Mouse (Mus musculus) common myeloid progenitor, adult 5-6 weeks (primary cell): ENCODE data around the gene Stoml2. TPM values are rescaled to one million over a fixed set of nuclear protein-coding genes. Genes with fewer than 3 reads are reported as not detected.

ENCODE experiments used
- ATAC-seq: replicated peaks from 2 replicates; pipeline ENCODE4 v1.8.0; 2016; ENCODE audit warnings: low read depth, mild to moderate bottlenecking, moderate TSS enrichment, inconsistent platforms; ENCODE audit not compliant: poor library complexity, severe bottlenecking
- total RNA-seq: library from RNA; stranded (forward); fragments of 200-1000, 187-1606 nt; gene quantifications from 2 replicates; pipeline ENCODE4 v1.2.3, GENCODE M21; 2017

Stoml2 gene
- total RNA-seq = 94.0 and 136 TPM in 2 replicates

DNA sequence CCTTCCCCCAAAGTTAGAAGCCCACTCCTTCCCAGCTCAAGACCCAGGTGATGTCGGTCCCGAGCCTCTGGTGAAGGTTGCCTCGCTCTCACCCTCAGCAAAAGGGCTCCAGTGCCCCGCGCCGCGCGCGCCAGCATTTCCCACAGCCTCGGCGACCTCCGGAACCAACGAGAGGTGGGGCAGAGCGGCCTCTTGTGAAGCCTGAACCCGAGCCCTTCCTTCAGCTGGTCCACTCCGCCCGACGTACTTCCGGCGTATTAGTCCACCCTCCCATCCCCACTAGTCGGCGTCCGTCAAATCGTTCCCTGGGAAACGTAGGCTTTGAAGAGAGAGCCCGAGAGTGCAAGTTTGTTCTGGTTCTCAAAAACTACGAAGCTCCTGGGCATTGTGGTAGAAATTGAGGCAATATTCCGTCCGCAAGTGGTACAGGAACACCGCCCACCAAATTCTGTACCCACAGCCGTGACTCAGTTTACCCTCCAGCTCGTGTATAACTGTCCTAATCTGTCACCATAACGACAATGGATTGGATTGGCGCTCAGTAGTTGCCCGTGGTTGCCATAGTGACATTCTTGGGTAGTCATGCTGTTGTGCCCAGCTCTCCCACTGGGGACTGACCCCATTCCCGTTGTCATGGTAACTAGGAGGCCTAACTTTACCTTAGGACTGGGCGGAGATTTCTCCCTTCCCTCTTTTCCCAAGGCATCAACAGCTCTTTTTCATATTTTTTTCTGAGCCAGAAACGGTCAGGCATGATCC, at the start of gene Stoml2:
Stoml2 (minus strand) TSS at position 474 of the 759 bp plus-strand sequence.
- peak; percentile 96 for ATAC-seq

DNA sequence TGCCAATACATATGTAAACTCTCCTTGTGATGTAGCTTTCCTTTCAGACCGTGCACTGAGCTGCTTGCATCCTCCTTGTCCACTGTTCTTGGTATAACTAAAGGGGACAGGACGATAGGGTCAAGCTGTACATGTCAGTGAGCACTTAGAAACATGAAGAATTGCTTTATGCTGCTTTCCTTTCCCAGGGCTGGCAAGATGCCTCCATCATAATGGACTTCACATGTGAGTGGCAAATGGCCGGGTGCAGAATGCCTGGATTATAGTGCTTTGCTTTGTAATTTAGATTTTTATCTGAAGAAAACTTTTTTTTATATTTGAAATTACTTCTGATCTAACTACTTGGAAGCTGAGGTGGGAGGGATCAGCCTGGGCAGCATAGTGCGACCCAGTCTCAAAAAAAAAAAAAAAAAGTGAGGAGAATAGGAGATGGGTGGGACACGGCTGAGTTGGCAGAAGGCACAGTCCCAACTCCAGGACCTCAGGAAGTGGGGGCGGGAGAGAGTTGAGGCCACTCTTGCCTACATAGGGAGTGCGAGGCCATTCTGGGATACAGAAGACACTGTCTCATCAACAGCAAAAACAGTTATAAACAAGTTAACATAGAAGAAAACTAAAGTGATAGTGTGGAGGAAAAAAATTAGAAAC, 46.7 kb upstream of the Stoml2 start:
- no peak for ATAC-seq

DNA sequence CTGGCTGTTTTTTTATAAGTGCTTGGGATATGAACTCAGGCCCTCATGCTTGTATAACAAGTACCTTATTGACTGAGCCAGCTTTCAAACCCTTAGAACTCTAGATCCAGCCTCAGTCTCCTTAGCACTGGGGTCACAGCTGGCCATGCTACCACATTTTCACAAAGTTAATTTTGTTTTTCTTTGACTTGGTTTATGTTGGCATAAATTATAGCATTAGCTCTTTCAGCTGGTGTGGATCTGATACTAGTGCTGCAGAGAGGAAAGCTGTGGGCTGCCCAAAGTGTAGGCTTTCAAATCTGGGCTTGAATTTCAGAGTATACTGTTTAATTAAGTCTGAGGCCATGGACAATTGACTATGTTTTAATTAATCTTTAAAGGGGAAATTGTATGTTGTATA, 43.4 kb upstream of the Stoml2 start:
- no peak for ATAC-seq

GRCm38 (mm10) chr4:43065471-43065870, 34.0 kb upstream of the Stoml2 start:
- ATAC-seq = no peak

DNA sequence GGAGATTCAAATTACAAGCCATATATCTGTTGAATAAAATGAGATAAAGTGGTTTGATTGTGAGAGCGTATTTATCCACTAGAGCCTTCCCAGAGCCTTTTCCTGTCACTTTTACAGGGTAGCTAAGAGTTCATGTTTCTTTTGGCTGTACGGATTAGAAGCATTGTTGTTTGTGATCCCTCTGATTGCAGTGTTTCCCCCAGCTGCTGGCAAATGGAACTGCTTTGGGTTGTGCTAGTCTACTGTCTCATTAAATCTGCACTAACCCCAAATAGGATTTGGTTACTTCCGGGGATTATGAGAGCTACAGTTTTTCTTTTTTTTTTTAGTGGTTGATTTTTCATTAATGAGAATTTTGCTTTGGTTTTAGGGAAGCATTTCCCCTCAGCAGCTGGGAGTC, 28.8 kb upstream of the Stoml2 start:
- ATAC-seq = no peak

- no peak for ATAC-seq
Observed at GRCm38 (mm10) chr4:43059697-43060096, 28.2 kb upstream of the Stoml2 start.

DNA sequence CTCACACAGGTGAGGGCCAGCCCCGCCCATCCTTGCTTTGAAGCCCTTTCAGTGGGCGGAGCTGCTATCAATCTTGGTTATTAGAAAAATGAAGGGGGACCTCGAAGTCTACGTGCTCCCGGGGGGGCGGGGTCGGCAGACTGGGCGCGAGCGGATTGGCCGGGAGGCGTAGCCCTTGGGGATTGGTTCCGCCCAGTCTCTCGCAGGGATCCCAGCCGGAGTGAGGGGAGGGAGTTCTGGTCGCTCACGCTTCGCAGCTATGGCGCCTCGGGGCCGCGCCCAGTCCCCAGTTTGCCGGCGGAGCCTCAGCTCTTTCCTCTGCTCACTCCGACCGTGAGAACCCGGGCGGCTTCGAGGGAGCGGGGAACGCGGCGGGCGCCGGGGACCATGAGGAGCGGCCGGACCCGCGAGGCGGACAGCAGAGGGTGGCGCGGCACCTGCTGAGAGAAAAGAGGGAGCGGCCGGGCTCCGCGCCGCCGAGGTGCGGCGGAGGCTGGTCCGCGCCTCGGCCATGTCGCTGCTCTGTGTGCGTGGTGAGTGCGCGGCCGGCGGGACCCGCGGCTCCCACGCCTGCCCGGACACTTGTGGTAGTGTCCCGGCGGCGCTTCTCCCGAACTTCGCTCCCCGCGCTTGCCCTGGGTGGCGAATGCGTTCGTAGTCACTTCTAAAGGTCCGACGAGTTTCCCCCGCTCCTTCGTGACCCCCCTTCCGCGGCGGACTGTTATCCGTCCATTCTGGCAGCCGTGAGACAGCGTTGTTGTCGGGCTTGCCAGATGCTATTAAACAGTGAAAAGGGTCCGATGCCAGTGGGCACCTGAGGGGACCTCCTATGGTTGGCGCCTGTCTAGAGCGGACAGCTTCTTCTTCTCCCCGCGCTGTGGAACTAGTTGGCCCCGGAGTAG, 27.5 kb upstream of the Stoml2 start, which contains the start of gene Unc13b:
Unc13b (plus strand) TSS at position 201 of the 902 bp plus-strand sequence.
- peak; percentile 99 for ATAC-seq

GRCm38 (mm10) chr4:43058392-43058752, 26.9 kb upstream of the Stoml2 start:
- ATAC-seq = no peak

DNA sequence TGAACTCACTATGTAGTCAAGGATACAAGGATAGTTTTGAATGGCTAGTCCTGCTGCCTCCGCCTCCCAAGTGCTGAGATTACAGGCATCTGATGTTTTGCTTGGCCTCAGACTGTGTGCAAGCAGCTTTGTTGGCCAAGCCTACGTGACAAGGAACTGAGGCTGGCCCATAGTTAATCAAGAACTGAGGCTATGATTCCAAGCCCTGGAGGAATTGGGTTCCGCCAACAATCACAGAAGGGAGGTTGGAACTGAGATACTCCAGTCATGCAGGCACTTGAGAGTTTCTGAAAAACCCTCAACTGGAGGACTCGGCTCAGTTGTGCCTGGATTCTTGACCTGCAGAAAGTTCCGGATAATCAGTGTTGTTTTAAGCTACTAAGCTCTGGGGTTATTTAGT, 26.1 kb upstream of the Stoml2 start:
- ATAC-seq = no peak

DNA sequence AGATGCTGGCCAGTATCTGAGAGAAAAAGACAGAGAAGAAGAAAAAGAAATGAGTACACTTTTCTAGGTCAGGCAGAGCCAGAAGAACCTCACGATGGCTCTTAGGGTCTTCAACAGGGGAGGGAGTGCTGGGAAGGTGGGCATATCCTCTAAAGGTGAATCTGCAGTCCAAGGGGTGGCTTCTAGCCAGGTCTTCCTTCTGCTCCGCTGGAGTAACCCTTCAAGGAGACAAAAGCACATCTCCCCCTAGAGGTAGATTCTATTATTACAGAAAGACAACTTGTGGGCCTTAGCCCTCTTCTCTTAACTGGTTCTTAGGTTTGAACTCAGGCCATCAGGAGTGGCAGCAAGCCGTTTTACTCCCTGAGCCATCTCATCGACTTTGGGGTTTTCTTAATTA, 21.1 kb upstream of the Stoml2 start:
- peak; percentile 83 for ATAC-seq

DNA sequence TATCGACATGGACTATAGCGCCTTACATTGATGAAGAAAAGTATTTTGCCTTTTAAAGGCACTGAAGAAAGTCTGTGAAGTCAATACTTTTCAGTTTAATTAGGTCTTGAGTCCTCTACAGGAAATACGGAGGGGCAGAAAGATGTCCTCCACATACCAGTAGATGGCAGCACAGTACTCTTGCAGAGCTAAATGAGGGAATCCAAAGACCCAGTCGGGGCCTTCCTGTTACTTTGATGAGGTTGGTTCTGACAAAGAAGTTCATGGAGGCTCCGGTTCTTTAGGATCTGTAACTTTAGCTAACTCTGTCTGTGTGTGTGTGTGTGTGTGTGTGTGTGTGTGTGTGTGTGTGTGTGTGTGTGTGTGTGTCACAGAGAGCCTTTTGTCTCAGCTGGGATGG, 15.7 kb upstream of the Stoml2 start:
- peak; percentile 46 for ATAC-seq

GRCm38 (mm10) chr4:43046607-43047006, 15.1 kb upstream of the Stoml2 start:
- ATAC-seq = no peak

DNA sequence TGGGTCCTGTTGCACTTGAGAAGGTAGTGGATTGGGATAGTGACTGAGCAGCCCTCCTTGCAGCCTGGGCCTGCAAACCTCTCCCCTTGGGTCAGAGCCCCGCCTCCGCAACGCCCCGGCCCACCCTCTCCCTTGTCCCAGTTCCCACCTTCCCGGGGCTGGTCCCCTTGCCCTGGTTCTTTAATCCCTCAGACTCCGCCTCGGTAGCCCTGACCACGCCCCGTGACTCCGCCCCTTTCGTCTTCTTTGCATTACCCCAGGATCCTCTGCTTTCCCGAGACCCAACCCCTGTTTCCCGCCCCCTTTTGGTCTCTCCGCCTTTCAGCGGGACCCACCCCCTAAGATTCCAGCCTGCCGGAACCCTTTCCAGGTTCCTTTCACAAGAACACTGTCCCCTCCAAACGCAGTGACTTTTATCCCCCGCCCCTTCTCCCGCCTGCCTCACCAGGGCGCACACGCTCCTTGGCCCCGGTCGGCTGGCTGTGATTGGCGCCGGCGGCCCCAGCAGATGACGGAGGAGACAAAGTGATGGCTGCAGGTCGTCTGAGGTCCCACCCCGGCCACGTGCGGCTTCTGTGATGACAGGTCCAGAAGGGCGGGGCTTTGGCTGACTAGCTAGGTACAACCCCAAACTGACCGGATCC, 14.3 kb upstream of the Stoml2 start, which contains the start of gene Fam214b:
Fam214b (minus strand) TSS at position 562 of the 644 bp plus-strand sequence.
- ATAC-seq = peak; percentile 77

DNA sequence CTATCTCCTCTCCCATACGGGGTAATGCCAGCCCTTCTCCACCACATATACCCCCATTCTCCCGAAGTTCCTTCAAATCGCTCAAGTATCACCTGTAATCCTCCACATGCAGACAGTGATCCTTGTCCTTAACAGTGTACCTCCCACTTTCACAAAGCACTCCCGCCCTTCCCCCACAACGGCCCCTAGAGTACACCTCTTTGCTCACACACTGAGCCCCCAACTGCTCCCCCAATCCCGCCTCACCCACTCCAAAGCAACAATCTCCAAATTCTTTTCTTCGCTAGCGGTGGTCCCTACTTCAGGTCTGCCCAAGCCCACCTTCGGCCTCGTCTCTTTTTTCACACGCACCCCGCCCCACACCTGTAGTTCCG, 13.8 kb upstream of the Stoml2 start:
- ATAC-seq = no peak

DNA sequence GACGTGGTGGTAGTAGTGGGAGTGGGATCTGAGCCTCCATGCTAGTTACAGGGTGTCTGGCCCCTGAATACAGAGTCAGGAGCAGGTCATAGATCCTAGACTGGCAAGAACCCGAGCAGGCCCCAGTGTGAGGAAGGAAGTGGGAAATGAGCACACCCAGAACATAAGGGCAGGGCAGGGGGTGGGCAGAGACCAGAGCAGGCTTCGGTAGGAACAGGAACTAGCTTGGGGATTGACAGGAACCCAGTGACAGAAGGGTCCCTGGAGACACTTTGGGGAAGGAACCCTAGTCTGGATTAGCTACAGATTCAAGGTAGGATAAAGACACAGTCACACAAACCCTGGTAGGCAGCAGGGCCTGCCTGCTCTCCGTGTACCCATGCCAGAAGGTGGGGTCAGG, 13.2 kb upstream of the Stoml2 start:
- peak; percentile 34 for ATAC-seq

DNA sequence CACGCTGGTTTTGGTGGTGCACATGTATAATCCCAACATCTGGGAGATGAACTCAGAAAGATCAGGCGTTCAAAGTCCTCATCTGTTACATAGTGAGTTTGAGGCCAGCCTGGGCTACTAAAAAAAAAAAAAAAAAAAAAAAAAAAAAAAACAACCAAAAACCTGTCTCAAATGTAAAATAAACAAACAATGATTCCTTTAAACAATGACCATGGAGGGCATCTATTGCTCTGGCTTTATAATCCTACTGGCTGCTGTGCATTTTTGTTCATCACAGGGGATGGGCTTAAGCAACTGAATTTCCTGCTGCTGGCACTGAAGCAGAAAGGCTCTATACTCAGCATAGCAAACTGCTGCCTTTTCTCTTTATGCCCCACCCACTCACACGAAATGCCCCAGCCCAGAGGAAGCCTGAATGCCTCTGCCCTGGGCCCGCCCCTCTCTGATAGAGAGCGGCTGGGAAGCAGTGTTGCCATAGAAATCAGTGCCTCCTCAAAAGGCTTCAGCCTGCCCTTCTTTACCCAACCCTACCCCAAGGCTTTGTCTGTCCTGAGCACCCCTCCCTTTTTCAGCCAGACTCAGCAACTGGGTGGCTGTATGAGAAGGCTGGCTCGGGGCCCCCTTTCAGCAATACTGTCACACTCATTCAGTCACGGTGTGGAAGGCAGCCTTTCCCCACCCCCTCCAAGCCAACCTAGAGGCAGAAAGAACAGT, 12.3 kb upstream of the Stoml2 start:
- peak; percentile 33 for ATAC-seq

DNA sequence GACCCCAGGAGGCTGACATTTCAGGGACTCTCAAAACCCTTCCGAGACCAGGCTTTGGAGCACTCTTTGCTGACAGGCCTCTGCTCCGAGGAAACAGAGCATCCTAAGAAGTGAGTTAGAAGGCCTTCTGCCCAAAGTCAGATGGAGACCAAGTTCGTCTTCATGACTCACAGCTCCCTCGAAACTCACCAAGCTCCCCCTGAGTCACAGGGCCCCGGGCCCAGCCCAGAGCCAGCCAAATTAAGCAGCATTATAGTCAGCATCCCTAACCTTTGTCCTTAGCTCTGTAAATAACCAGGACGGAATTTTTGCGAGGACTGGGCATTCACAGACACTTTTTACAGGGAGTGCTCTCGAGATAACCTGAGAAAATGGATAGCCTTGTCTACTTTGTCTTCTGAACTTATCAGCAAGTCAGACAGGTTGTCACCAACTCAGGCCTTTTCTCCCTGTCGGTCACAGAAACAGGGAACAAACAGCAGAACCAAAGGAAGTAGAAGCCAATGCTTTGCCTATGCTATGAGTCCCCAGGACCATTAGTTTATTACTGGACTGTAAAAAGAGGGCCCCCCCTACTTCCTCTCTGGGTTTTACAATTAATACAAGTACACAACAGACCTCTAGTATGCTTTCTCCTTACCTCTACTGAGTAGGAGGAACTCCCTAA, 9.5 kb upstream of the Stoml2 start:
- ATAC-seq = no peak

DNA sequence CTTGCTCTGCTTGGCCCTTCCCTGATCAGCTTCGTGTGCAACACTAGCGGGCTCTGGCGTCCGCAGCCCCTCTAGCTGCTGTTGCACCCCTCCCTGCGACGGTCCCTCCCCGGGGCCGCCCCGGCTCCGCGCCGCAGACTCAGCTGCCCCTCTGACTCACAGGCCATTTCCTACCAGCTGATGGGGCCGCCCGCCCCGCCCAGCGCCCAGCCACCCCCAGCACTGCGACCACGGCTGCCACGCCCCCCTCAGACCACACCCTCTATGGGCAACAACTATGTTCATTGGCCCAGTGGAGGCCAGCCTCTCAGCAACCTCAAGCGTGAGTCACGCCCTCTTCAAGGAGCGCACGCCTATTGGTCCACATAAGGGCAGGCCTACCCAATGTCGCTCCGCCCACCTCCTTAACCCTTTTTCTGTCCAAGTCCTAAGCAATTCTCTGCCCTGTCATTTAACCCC, 8.6 kb upstream of the Stoml2 start:
- ATAC-seq = peak; percentile 86

DNA sequence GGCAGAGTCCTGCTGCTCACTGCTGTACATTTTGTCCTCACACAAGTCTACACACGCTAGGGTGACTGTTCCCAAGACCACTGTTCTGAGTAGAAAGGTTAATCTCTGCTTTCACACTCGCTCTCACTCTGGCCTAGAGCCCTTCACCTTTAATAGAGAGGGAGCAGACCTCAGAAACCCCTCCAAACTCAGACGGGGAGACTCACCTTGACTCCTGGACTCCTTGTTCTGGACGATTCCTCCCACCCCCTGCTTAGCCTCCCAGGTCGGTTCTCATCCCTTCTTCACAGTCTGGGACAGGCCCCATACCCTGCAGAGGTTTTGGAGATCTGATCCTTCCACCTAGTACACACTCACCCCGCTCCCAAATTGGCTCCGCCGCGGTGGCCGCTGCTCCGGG, 8.1 kb upstream of the Stoml2 start:
- no peak for ATAC-seq
